Mouse (Mus musculus) ovary, postnatal 36 days (tissue): ENCODE data around the gene Msi1.
A peak's percentile ranks its signal among the peaks of the same experiment; 100 is the strongest.
"Not testable (repeated sequence)": the region's sequence is repeated elsewhere in the genome, so short reads cannot be mapped to it uniquely, and the experiment has no call there.

ENCODE experiments used
- DNase-seq: peaks from one replicate; pipeline ENCODE4 v3.0.0; 2022; ENCODE audit warnings: low spot score, mixed read lengths

The Msi1 gene

GRCm38 (mm10) chr5:115434280-115434852 lies 5.0 kb downstream of the Msi1 start:
- DNase-seq = no peak

DNA sequence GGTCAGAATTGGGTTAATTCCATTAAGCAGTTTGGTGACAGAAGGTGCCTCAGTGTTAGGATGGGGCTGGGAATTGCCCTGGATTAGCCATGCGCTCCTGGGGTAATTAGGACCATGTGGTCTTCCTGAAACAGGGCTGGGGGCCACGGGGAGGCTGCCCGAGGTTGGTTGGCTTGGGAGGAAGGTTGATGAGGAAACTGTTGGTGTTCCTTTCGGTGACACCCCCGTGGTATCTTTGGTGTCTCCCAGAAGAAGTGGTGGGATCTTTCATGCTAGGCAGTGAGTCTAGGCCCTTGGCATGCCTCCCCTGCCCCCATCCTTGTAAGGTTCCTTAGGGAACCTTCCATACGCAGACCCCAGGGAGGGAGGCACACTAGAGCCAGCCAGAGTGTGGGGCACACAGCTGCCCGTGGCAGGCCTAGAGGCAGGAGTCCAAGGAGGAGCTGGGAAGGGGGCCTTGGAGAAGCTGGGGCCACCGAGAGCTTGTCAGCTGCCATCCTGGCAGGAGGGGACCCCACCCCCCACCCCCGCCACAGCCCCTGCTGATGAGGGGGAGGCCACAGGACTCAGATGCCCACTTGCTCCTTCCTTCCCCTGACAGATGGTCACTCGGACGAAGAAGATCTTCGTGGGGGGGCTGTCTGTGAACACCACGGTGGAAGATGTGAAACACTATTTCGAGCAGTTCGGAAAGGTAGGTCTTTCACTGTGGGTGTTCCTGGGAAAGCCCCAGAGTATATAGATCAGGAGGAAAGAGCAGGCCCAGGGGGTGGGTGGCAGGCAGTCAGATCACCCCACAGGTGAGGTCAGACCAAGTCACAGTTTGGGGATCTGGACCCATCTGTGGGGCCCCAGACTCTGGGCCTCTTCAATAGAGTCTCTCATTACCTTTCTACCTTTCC lies 5.7 kb downstream of the Msi1 start:
- no peak for DNase-seq

DNA sequence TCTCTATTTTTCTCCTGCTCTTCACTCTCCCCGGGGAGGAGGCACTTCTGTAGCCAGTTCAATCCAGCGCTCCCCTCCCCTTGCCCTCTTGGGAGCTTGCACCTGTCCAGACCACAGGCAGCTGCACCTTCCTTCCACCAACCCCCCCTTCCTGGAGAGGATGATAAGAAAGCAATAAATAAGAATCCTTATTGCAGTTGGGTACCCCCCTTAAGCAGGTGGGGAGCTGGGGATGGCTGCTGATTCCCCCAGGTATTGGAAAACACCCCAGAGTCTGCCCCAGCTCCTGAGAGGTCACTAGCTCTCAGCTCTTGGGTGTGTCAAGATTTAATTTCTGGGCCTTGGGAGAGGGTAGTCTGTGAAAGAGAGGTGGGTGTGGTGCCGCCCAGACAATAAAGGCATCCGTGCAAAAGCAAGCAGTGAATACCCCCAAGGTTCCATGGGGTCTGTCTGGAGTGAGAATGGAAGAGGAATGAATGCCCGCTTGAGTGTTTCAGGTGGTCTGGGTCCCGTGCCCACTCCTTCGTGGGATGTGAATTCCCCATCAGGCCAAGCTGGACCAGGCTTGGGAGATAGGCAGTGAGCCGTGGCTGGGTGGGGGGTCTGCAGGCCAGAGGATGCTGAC lies 6.5 kb downstream of the Msi1 start:
- no peak for DNase-seq

- peak; percentile 79 for DNase-seq
These were observed 7.2 kb downstream of the Msi1 start for GRCm38 (mm10) chr5:115436421-115437124.

GRCm38 (mm10) chr5:115437242-115437944 lies 8.0 kb downstream of the Msi1 start:
- DNase-seq = no peak

- no peak for DNase-seq
These were observed 8.5 kb downstream of the Msi1 start for GRCm38 (mm10) chr5:115437945-115438315.

GRCm38 (mm10) chr5:115438667-115439066 lies 9.3 kb downstream of the Msi1 start:
- DNase-seq = no peak

DNA sequence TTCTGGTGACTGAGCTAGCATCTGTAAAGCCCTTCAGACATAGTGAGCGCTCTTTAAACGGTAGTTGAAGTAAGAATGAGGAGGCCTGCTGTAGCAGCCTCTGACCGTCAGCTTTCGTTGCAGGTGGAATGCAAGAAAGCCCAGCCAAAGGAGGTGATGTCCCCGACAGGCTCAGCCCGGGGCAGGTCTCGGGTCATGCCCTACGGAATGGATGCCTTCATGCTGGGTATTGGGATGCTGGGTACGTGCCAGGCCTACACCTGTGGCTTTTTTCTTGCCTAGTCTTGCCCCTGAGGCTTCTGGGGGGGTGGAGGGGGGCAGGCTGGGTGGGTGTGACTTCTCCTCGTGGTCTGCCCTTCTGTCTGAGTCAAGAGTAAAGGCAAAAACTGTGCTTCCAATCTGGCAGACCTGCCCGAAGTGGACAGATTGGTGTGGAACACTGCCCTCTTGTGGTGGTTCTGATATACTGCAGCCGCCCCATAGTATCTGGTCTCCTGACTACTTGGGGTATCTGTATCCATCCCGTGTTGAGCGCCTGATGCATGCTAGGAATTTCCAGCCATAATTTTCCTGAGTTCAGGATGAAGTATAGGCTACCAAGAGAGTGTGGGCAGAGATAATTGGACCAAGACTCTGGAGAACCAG lies 11.9 kb downstream of the Msi1 start:
- peak; percentile 67 for DNase-seq

DNA sequence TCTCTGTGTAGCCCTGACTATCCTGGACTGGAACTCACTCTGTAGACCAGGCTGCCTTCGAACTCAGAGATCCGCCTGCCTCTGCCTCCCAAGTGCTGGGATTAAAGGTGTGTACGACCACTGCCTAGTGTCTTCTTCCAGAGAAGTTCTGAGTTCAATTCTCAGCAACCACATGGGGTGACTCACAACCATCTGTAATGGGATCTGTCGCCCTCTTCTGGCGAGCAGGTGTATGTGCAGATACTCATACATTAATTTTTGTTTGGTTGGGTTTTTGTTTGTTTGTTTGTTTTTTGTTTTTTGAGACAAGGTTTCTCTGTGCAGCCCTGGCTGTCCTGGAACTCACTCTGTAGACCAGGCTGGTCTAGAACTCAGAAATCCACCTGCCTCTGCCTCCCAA lies 13.3 kb downstream of the Msi1 start:
- not testable (repeated sequence) for DNase-seq

DNA sequence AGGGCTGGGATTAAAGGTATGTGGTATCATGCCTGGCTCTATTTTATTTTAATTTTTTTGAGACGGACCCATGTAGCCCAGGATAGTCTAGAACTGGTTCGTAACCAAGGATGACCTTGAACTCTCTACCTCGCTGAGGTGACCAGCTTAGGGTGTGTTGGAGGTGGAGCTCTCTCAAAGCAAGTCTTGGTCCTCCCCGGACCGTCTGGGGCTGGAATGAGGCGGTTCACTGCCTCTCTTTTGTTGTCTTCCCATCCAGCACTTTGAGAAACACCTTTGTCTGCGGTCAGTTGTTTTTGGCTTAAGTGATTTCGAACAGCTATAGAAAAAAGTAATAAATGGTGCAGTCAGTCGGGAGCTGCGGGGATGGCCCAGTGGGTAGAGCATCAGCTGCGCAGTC lies 14.7 kb downstream of the Msi1 start:
- no peak for DNase-seq

- no peak for DNase-seq
These were observed 17.7 kb downstream of the Msi1 start for GRCm38 (mm10) chr5:115447108-115447507.

DNA sequence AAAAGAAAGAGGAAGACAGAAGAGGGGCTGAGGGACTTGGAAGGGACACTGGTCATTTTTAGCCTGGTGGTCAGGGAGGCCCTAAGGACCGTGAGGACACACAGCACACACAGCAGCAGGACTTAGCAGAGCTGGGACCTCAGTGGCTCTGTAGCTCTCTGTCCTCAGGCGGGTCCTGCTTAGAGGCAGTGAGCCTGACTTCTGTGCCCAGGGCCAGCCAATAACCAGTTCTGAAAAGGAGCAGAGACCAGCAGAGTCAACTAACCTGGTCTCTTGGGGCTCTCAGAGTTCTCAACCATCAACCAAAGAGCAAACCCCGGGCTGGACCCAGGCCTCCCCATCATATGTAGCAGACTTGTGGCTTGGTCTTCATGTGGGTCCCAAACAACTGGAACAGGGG lies 19.8 kb downstream of the Msi1 start:
- DNase-seq = no peak

GRCm38 (mm10) chr5:115450410-115451317 lies 21.3 kb downstream of the Msi1 start:
- DNase-seq = no peak

GRCm38 (mm10) chr5:115454422-115455090 lies 25.2 kb downstream of the Msi1 start:
- DNase-seq = no peak

DNA sequence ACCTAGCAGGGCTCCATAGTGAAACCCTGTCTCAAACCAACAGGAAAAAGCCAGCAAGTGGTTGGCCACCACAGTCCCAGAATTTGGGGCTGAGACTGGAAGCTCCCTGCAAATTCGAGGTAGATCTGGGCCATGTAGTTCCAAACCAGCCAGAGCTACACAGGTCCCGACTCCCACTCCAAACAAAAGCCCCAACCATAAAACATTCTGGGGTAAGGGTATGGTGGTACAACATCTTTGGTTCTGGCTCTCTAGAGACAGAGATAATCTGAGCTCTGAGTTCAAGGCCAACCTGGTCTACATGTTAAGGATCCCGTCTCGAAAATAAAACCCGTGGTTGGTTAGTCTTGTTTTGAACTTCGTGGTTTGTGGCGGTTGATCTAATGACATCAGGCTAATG lies 26.4 kb downstream of the Msi1 start:
- DNase-seq = no peak

GRCm38 (mm10) chr5:115458918-115459317 lies 29.5 kb downstream of the Msi1 start:
- no peak for DNase-seq

GRCm38 (mm10) chr5:115464408-115465115 lies 35.2 kb downstream of the Msi1 start:
- no peak for DNase-seq

GRCm38 (mm10) chr5:115465642-115466420 lies 36.4 kb downstream of the Msi1 start, which contains the start of gene Pla2g1b:
TSS of gene Pla2g1b (plus strand) at chr5:115466262.
- no peak for DNase-seq
